Mouse (Mus musculus) adrenal gland, postnatal 10 days (tissue): ENCODE measurements at regions not wholly inside any gene's neighbourhood (a gene's known extent, or its start where the extent isn't known, plus 50 kb on each side); places are given as distances from the start of the nearest gene placed in this dataset.

Experiments
- DNase-seq: peaks from one replicate; pipeline ENCODE4 v3.0.0; 2021; ENCODE audit warnings: mixed read lengths

DNA sequence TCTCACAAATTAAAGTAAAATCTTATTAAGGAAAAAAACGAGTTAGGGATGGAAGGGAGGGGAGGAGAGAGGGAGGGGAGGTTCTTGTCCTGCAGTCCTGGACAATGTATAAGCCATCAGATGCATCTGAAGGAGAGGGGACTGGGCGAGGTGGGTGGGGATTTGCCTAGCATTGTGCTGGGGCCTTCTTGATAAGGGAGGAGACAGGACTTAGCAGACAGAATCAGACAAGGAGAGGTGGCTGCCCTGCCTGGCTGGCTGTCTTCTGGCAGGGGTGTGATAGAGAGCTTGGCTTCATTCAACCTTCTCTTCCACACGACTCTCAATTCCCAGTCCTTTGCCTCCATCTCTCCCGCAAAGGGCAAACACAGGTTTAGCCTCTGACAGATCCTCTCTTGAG is 318.9 kb downstream of the Gm49356 start:
- DNase-seq = no peak

DNA sequence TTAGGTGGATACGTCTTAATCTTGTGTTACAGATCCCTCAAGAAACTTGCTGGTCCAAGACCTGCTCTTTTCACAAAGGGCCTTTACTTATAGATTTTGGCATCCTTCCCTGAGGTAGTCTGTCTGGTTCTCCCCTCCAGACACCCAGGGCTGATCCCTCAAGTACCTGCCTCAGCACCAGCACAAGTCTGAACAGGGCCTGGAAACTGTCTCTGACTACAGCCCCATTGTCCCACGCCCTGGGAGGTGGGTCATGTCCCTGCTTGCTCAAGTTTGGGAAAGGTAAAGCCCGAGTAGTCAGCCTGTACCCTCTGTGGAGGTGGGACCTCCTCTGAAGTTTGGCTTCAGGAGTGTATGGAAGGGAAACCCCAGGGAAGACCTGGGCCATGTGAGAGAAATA is 323.3 kb downstream of the Gm49356 start:
- DNase-seq = no peak

DNA sequence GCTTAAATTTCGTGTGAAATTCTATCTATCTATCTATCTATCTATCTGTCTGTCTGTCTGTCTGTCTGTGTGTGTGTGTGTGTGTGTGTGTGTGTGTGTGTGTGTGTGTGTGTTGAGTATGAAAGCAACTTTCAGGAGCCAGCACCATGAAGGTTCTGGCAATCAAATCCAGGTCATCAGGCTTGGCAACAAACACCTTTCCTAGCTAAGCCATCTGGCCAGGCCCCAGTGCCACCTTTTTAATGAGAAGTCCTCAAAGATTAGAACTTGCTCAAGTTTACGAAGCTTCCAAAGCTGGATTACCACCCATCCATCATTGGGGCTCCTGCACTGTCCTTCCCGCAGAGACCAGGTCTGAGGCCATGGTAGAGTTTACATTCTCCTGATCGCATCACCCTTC is 325.0 kb downstream of the Gm49356 start:
- DNase-seq = no peak

DNA sequence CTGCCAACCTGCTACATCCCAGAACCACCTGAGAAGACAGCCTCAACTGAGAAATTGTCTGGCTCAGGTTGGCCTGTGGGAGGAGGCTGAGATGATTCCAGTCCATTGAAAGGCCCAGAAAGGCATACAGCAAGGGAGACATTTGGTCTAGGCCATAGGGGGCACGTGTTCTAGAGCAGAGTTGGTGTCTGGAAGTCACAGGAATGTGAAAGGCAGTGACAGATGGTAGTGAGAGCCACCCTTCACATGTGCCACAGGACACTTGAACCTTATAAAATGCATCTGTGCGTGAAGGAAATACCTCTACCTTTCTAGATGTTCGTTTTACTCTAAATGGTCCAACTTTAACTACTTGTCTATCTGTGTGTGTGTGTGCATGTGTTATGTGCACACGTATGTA is 326.1 kb downstream of the Gm49356 start:
- no peak for DNase-seq

DNA sequence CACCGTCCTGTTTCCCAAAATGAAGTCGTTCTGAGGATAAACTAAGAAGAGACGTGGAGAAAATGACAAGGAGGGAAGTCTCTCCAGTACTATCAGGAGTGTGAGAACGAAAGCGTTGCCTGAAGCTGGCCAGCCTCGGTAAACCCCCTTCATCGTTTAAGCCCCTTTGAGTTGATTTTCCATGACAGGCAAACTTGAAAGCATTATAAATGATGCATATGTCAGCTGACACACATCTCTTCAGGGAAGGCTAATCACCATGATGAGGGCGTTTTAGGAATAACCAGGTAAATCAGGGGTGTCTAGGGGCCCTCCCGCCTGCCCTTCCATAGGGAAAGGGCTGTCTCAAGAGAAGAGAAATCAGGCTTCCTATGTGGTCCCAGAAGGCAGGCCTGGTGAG is 328.4 kb downstream of the Gm49356 start:
- no peak for DNase-seq

DNA sequence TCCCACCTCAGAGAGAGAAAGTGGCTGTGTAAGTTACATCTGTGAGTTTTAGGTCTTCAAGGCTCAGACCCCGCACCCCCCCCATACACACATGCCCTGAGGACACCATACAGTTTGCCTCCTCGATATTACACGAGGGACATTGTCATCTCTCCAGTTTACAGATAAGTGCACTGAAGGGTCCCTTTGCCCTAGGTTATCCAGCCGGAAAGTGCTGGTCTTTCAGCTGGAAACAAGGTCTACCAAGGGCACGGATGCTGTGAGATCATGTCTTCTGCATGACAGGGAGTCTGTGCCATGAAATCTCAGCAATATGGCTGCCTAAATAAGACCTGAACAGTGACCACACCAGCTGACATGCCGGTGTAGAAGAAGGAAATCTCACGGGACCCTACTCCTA is 329.8 kb downstream of the Gm49356 start:
- DNase-seq = no peak

DNA sequence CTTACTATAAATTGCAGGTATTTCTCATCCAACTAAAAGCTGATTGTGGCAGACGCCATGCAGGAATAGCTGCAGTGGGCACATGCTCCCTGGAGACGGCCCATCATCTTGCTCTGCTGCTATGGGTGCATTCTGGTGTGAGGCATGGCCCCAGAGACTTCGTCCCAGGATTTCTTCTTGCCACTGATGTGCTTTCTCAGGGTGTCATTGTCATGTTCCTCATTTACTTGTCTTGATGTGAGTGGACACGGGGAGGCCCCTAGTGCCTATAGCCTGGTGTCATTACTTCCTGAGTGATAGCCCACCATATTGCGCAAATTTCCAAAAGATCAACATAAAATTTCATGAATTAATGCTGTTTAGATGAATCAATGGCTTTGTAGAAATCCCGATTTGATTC is 336.5 kb downstream of the Gm49356 start:
- no peak for DNase-seq

DNA sequence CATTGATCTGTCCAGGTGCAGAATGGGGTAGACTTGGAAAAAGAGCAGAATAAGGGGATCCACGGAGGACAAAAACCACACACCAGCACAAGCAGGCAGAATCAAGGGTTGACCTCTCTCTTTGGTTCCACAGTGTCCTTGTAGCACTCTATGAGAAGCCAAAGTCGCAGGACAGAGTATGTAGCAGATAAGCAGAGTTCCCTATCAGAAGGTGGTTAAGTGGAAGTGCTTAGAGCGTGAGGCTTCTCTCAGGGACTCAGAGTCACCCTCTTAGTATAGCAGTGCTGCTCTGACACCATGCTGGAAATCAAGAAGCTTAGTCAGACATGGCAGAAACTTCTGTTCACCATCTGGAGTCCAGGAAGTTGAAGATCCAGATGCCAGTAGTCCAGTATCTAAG is 338.2 kb downstream of the Gm49356 start:
- no peak for DNase-seq

DNA sequence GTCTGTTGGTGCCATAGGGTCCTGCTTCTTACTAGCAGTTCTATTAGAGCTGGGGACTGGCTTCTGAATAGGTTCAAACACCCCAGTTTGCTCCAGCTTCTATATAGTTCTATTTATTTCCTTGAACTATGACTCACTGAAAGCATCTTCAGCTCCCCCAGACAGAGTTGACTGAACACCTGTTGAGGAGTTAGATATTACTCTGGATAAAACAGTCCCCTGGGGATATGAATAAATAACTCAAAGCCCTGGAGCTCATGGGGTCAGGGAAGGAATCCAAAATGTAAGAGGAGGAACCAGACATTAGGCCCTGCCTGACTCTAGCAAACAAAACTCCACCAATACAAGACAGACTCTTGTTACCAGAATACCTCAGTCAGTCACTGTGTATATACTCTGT is 341.4 kb downstream of the Gm49356 start:
- DNase-seq = no peak

DNA sequence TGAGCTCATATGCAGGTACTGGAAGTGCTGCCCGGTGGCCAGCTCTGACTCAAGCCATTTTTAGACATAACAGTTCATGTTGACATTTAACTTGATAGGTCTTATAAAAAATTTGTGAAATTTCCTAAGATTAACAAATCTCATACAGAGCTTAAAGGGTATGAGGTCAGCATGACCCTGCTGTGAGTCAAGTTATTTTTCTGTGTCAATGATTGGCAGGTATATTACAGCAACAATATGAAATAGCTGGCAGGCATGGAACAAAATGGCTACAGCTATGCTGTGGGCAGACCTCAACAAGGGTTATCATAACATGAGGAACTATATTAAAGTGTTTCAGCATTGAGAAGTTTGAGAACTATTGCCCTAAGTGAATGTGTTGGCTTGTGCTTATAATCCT is 342.6 kb downstream of the Gm49356 start:
- DNase-seq = no peak

DNA sequence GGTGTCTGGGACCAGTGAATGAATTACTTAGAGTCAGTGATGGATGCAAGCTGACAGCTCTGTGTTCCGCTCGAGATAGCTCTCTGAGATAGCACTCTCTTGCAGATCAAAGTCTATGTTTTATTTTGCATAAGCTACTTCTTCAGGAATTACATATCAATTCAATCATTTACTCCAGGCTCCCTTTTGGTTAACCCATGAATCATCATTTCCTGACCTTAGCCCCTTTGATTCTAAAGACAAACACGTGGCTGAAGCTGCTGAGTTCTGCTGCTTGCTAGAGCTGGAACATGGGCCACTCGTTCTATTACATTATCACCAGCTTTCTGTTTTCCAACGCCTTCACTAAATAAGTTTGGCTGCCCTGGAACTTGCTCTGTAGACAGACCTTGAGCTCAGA is 343.2 kb downstream of the Gm49356 start:
- no peak for DNase-seq

DNA sequence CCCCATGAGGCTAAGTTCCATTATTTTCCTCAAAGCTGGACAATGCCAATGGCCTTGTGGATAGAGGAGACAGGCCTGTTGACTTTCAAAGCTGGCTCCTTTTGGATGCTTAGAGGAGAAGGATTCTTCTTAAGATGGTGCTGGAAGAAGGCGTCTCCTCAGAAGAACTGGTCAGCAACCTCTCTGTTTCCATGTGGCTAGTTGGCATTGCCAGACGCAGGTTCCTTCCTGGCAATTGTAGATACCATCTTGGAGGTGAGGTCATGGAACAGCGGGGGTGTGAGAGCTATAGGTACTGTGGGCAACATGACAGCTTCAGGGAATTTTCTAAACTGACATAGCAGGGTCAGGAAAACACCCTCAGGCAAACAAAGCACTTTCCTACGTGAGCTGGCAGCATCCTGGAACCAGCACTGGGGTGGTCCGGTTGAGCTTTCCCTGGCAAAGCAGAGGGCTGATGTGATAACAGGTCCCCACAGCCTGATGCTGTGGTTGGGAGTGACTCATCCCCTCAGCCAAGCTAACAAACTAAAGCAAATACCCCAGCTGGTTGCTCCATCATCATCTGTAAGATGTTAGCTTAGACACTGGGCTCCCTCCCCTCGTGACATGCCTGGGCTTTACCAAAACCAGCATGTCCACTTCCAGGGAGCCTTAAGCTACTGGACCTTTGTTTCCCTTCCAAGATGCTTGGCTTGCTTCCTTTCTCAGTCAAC is 348.5 kb downstream of the Gm49356 start:
- DNase-seq = no peak

DNA sequence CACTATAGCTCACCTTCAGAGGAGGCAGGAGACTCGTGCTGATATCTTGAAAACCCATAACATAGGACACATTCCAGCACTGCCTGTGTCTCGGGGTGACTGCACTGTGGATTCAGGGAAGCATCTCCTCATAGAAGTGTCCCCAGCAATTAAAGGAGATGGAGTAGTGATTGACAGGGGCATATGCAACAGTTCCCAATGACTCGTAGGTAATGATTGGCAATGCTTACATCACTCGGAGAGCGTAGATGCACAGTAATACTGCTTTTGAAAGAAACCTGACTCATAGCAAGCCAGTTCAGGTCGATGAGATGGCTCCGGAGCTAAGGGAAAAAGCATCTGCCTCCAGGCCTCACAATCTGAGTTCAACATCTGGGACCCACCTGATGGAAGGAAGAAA is 352.7 kb downstream of the Gm49356 start:
- no peak for DNase-seq

DNA sequence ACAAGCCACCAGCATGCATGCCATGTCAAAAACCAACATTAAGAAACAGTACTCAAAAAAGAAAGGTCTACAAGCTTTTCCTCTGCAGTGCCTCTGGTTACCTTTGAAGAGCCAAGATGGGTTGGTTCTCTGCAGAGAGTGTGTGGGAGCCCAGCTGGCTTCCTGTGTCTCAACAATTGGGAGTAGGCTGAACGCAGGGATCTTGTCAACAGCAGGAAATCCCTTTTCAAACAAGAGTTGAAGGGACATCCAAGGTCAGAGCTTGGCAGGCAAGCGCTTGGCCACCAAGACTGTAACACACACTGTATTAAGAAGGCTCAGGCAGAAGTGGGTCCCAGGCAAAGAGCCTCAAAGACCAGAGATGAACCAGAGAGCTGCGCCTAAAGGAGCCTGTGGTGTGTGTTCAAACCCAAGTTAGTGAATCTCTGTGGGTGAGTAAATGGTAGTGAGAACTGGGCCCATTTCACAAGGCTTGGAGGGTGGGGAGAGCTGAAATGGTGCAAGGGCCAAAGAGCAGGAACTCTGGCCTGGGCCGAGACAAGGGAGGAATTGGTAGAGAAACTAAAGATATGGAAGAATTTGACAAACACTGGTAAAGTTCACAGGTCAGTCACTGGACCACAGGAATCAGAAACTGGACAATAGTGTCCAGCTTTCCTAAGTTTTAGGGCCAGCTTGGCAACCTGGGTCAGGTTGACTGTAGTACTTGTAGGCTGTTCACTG is 357.0 kb downstream of the Gm49356 start:
- DNase-seq = peak; percentile 39

DNA sequence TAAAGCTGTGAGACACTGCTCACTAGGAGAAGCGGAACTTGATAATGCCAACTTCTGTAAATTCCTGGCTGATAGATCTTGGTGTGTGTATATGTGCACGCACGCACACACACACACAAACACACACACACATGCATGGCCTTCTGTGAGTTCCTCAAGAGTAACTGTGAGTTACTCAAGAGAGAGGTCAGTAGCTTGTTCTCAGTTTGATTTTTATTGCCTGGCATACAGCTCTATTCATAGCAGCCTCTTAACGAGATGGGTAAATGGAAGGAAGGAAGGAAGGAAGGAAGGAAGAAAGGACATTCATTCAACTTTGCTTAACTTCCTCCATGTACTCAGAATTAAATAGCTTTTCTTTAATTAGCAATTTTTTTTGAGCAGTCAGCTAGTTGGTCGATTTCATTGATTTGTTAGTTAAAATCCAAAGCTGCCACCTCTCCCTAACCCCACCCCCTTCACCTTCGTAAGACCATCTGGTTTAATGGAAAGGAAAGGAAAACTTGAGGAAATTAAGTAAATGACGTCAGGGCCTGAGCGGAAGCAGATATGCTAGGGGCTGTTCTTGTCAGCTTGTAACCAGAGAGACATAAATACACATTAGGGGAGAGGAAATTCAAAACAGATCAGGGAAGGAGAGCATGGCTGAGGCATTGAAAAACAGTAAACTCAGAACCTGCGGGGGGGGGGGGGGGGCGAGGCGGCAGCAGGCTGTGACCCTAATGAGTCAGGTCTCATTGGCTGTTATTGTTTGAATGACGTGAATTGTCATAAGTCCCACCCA is 359.6 kb downstream of the Gm49356 start:
- no peak for DNase-seq

DNA sequence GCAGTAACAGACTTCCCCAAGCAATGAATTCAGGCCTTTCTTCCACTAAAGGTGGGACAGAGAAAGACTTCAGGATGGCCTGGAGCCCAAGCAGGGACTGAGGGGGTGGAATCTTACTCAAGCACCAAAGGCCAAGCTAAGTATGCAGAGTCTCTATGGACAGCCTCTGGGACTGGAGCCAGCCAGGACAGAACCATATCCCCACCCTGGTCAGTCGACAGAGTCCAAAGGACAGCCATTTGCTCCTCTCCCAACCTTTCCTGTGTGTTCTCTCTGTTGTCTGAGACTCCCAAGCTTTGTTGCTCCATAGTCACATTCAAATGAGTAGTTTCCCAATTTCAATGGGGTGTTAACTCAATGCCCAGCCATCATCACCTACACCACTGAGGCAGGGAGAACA is 372.3 kb downstream of the Gm49356 start:
- no peak for DNase-seq

DNA sequence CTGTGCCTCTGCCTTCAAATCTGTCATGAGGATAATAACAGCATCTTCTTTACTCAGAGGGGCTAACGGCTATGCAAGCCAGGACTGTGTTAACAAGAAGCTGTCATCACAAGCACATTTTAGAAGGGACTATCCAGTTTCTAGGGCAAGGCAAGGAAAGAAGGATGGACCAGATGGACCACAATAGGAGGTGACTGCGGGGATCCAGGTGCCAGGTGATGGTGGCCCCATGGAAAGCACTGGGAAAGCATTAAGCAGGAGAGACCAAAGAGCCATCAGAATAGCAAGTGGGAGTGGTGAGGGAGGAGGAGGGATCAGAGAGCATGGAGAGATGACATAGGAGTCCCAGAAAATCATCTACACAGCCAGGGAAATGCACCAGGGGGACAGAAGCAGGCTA is 373.3 kb downstream of the Gm49356 start:
- DNase-seq = no peak

DNA sequence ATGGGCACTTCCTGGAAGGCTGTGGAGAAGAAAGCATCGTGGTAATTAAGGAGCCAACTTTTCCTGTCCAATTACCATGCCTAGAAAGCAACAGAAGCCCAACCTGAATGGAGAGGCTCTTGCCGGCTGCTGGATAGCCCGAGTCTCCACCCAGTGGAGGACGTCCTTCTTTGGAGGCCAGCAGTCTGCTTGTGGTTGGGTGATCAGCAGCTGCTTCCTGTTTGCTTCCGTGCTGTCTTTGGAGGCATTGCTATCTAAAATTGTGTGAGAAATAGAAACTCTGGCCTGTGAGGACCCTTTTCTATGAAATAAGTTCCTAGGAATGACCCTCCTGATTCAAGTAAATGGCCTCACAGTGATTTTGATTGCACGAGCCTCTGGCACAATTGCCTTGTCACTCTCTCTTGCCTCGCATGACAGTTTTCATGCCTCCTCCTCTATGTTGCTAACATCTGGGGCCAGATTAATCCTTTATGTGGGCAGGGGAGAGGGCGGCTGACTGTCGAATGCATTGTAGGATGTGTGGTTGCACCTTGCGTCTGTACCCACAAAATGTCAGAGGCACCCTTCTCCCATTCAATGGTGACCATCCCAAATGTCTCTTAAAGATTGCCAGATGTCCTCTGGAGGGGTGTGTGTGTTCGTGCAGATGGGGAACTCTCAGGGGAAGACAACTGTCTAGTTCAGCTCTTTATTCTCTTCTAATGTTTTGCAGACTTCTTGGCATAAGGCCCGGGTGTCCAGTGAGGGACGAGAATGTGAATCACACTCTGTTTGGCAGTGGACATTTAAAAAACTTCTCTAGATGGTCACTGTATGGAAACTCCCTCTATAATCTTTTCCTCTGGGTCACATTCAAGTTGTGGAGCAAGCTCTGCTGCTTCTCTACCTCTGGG is 374.6 kb downstream of the Gm49356 start:
- DNase-seq = peak; percentile 73
